Mouse (Mus musculus) liver, adult 2 months (tissue): ENCODE results near the gene Zfp827.

ENCODE experiments used
- CTCF ChIP-seq: fragments of 200-500 bp; IDR thresholded peaks from 2 replicates; pipeline ENCODE4 v1.5.1; 2011; ENCODE audit warnings: low read depth, low read length, control low read depth
- POLR2A ChIP-seq: fragments of 200-500 bp; IDR thresholded peaks from 2 replicates; pipeline ENCODE4 v1.6.1; 2011; ENCODE audit warnings: low read length, control low read depth; ENCODE audit not compliant: insufficient read depth; ENCODE audit errors: extremely low read depth

DNA sequence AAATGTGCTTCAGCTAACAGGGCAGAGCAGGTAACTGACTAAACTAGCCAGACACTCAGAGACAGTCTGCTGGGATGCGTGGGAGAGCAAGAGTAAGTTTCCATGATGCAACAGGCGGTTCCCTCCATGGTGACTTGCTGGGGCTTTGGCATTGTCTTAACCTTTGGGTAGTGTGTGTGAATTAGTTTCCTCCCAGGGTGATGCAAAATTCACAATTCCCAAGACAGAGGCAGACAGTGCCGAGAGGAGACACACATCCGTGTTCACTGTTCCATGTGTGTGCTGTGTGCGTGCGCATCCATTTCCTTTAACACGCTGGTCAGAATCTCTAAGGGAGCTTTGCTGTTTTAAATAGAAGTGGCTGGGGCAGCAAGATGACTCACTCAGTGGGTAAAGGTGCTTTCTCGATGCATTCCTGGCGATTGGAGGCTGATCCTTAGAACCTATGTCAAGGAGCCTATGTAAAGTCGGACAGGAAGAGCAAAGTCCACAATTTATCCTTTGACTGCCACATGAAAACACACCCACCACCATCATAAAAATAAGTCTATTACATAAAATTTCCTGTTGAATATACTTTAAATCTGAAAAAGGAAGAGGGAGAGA, 127.4 kb downstream of the Zfp827 start:
- TF ChIP-seq CTCF, result no peak
- no peak for TF ChIP-seq POLR2A
